Mouse (Mus musculus): ENCODE data around the gene Gpr142. TPM values are rescaled to one million over a fixed set of nuclear protein-coding genes. Genes with fewer than 3 reads are reported as not detected.

Gpr142 gene
- polyA plus RNA-seq (2014; fragmentation: Nextera tagmentation; extraction: Ambion mirVana), result 0.16 TPM in 1 of 2 replicates, not detected in the other

DNA sequence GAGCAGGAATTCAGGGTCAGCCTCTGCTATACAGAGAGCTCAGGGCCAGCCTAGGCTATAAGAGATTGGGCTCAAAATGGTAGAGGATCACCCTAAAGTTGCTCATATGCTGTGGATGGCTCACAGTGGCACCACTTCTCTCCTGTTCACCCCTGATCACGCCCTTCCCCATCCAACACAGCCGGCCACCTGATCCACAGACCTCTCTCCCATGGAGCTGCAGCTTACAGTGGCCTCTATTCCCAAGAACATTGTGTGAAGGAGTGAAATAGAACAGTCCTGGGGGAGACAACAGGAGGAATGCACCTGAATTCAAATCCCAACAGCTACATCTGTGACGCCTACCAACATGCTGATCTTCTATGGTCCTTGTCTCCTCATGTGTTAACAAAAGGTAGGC lies at the start of gene Gpr142:
Gene Gpr142, plus strand, starts transcription at position 301 of the 400 bp plus-strand sequence.
- no peak within 1 kb of the TSS for H3K4me2 ChIP-seq (ENCODE audit: low read length)
- H3K9me3 ChIP-seq (ENCODE audit: control insufficient read depth, low read length), result peaks cover 2% of the 10 kb centered on the region; the same call in 1 of the 2 replicates
- H3K4me3 ChIP-seq (ENCODE audit: low read depth, low read length), result no peak within 1 kb of the TSS
- H3K27ac ChIP-seq (ENCODE audit: low read depth), result no peak within 1 kb of the TSS
- ATAC-seq (replicated peaks; ENCODE audit: low FRiP score, low TSS enrichment, low read depth) (no peak), DNase-seq (ENCODE audit: low spot score) (no peak)
- no peaks in the 10 kb centered on the region for H3K36me3 ChIP-seq (ENCODE audit: control insufficient read depth, insufficient read depth, low read length)
- WGBS, result 95% methylated on average over 3 of the region's 3 CpGs
- peaks cover 18% of the 10 kb centered on the region; the same call in 1 of the 2 replicates for H3K4me1 ChIP-seq (replicated peaks; ENCODE audit: control insufficient read depth, insufficient read depth, low read length)
- H3K9ac ChIP-seq (ENCODE audit: low read length), result no peak within 1 kb of the TSS
- H3K27me3 ChIP-seq (replicated peaks; ENCODE audit: control insufficient read depth, insufficient read depth, low read length), result peaks cover 8% of the 10 kb centered on the region

DNA sequence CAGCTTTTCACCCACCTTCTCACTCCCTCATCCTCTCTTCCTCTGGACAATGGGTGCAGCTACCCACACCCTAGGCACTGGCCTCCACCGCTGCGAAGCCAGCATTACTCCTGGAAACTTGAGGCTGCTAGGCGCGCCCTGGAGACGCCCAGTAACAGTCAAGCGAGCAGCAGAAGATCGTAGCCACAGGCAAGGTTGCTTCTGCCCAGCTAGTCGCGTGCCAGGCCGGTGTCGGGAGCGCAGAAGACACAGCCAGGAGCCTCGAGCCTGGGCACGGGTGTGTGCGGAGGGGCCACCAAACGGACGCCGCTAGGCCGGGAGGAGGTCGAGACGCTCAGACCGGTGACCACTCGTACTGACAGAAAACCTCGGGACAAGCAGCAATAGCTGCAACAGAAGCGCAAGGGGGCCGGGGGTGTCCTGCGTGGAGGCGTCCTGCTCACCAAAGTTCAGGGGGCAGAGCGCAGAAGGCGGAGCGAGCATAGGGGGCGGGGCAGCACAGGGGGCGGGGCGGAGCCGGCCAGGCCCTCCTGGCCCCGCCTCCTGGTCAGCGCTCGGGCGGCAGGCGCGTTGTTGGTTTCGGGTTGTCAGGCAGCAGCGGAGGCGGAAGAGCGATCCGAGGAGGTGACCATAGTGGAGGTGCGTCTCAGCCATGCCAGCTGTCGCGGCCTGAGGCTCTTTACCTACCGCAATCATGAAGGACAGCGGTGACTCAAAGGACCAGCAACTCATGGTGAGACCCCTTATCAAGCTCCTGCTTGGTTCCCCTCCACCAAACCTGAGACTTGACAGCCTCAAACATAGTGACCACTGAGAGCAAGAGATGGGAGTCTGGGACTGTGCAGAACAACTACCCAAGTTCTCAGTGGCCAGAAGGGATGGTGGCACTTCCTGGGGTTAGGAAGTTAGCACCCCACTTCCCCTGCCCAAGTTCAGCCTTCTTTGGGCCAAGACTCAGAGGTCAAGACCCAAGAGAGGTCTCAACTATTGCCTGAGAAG lies 33.6 kb upstream of the Gpr142 start, which contains the start of gene Kif19a:
Gene Kif19a, plus strand, starts transcription at position 569 of the 999 bp plus-strand sequence.
- peak; percentile 68 for ATAC-seq (replicated peaks; ENCODE audit: low FRiP score, low TSS enrichment, low read depth)
- DNase-seq (ENCODE audit: low spot score), result peak; percentile 77
- H3K4me3 ChIP-seq (ENCODE audit: low read depth, low read length), result peak within 1 kb of the TSS; percentile 45
- no peak within 1 kb of the TSS for H3K27ac ChIP-seq (ENCODE audit: low read depth)
- 3% methylated on average over 51 of the region's 51 CpGs for whole genome bisulfite sequencing
- peak within 1 kb of the TSS; percentile 36; the same call in 1 of the 2 replicates for H3K9ac ChIP-seq (ENCODE audit: low read length)
- no peaks in the 10 kb centered on the region for H3K9me3 ChIP-seq (ENCODE audit: control insufficient read depth, low read length)
- no peaks in the 10 kb centered on the region for H3K36me3 ChIP-seq (ENCODE audit: control insufficient read depth, insufficient read depth, low read length)
- H3K27me3 ChIP-seq (replicated peaks; ENCODE audit: control insufficient read depth, insufficient read depth, low read length), result peaks cover 22% of the 10 kb centered on the region
- peaks cover 5% of the 10 kb centered on the region; the same call in 1 of the 2 replicates for H3K4me1 ChIP-seq (replicated peaks; ENCODE audit: control insufficient read depth, insufficient read depth, low read length)
- peak within 1 kb of the TSS; percentile 72 for H3K4me2 ChIP-seq (ENCODE audit: low read length)

DNA sequence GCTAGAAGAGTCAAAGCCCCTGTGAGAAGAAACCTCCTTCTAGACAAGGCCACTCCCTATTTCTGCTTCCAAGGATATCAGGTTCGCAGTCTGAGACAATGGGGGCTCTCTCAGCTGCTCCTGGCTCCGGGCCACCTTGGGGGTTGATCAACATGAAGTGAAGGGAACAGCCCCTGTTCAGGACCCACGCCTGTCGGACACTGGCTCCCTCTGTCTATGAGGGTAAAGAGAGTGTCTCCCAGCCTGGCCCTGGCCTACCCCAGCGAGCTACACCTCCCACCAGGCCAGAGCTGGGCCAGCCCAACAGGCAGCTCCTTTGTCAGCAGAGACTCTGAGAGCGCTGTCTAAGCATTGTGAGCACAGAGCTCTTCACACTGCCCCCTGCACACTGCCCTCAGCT lies 28.8 kb upstream of the Gpr142 start:
- H3K27ac ChIP-seq (ENCODE audit: low read depth), result no peak overlapping the region
- H3K4me1 ChIP-seq (replicated peaks; ENCODE audit: control insufficient read depth, insufficient read depth, low read length), result peaks cover 5% of the 10 kb centered on the region; the same call in 1 of the 2 replicates
- no peak overlapping the region for H3K4me3 ChIP-seq (ENCODE audit: low read depth, low read length)
- peaks cover 17% of the 10 kb centered on the region for H3K27me3 ChIP-seq (replicated peaks; ENCODE audit: control insufficient read depth, insufficient read depth, low read length)
- 67% methylated on average over 6 of the region's 6 CpGs for WGBS
- H3K9me3 ChIP-seq (ENCODE audit: control insufficient read depth, low read length), result no peaks in the 10 kb centered on the region
- no peaks in the 10 kb centered on the region for H3K36me3 ChIP-seq (ENCODE audit: control insufficient read depth, insufficient read depth, low read length)
- H3K4me2 ChIP-seq (ENCODE audit: low read length), result no peak overlapping the region
- ATAC-seq (replicated peaks; ENCODE audit: low FRiP score, low TSS enrichment, low read depth) (no peak), DNase-seq (ENCODE audit: low spot score) (no peak)
- H3K9ac ChIP-seq (ENCODE audit: low read length), result no peak overlapping the region

DNA sequence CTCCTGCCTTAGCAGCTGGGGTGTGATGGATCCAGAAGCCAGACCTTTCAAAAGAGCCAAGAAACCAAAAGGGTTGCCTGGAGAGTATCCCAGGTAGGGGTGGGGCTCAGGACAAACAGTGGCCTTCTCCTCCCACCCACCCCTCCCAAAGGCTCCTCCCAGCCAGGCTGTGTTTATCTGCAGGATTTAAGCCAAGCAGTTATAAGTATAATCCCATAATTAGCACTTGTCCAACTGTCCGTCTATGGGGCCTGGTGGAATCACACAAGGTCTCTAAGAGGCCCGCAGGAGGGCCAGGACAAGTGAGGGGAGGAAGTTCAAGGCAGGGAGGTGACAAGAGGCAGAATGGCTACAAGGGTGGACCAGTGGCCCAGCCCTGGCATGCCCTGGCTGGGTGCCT lies 26.8 kb upstream of the Gpr142 start:
- Histone ChIP-seq H3K27me3 (replicated peaks; ENCODE audit: control insufficient read depth, insufficient read depth, low read length) (peaks cover 6% of the 10 kb centered on the region; the same call in 1 of the 2 replicates), H3K4me3 (ENCODE audit: low read depth, low read length) (no peak overlapping the region), H3K36me3 (ENCODE audit: control insufficient read depth, insufficient read depth, low read length) (no peaks in the 10 kb centered on the region), H3K4me2 (ENCODE audit: low read length) (no peak overlapping the region), H3K9ac (ENCODE audit: low read length) (no peak overlapping the region), H3K9me3 (ENCODE audit: control insufficient read depth, low read length) (no peaks in the 10 kb centered on the region), H3K27ac (ENCODE audit: low read depth) (no peak overlapping the region), H3K4me1 (replicated peaks; ENCODE audit: control insufficient read depth, insufficient read depth, low read length) (no peaks in the 10 kb centered on the region)
- ATAC-seq (replicated peaks; ENCODE audit: low FRiP score, low TSS enrichment, low read depth) (no peak), DNase-seq (ENCODE audit: low spot score) (no peak)
- 65% methylated on average over 2 of the region's 2 CpGs for WGBS

DNA sequence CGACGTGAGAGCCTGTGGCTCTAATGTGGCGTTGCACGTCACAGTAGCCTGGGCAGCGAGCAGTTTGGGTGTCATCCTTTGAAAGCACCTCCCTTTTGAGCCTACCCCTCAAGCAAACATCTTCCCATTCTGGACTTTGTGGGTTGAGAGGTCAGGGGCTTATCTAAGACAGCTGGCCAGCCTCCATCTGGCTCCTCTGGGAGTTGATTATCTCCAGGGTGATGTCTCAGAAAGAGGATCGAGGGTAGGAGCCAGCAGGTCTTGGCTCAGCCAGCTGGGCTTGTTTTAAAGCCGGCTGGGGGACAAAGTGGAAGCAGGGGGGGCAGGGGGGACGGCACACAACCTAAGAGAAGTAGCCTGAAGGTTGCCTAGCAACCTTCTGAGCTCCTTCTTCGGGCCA lies 18.6 kb upstream of the Gpr142 start:
- H3K4me2 ChIP-seq (ENCODE audit: low read length), result no peak overlapping the region
- DNase-seq (ENCODE audit: low spot score) (no peak), ATAC-seq (replicated peaks; ENCODE audit: low FRiP score, low TSS enrichment, low read depth) (no peak)
- H3K27me3 ChIP-seq (replicated peaks; ENCODE audit: control insufficient read depth, insufficient read depth, low read length), result peaks cover 10% of the 10 kb centered on the region
- no peaks in the 10 kb centered on the region for H3K9me3 ChIP-seq (ENCODE audit: control insufficient read depth, low read length)
- H3K4me3 ChIP-seq (ENCODE audit: low read depth, low read length), result no peak overlapping the region
- H3K4me1 ChIP-seq (replicated peaks; ENCODE audit: control insufficient read depth, insufficient read depth, low read length), result 0 out of 2 replicates have a peak, but pooled peaks cover 4% of the 10 kb centered on the region
- WGBS, result 45% methylated on average over 9 of the region's 9 CpGs
- H3K9ac ChIP-seq (ENCODE audit: low read length), result no peak overlapping the region
- no peaks in the 10 kb centered on the region for H3K36me3 ChIP-seq (ENCODE audit: control insufficient read depth, insufficient read depth, low read length)
- H3K27ac ChIP-seq (ENCODE audit: low read depth), result no peak overlapping the region

DNA sequence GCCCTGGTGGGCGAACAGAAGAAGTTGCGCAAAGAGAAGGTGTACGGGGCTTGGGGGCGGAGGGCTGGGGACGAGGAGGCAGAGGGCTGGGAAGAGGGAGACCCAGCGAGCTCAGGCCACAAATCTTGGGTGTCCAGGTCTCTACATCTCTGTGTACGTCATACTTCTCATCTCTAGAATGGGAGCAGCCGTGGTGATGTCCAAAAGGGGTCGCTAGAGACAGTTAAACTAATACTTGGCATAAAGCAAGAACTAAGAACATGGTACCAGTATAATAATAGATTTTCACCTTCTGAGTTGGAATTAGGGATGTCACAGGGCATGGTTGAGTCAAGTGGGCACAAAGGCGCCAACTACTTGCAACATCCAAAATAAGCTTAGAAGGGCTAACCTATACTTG lies 12.8 kb upstream of the Gpr142 start:
- Histone ChIP-seq H3K4me2 (ENCODE audit: low read length) (peak overlapping the region; percentile 49), H3K27ac (ENCODE audit: low read depth) (no peak overlapping the region), H3K4me1 (replicated peaks; ENCODE audit: control insufficient read depth, insufficient read depth, low read length) (no peaks in the 10 kb centered on the region; the same call in 1 of the 2 replicates), H3K27me3 (replicated peaks; ENCODE audit: control insufficient read depth, insufficient read depth, low read length) (peaks cover 65% of the 10 kb centered on the region), H3K9me3 (ENCODE audit: control insufficient read depth, low read length) (no peaks in the 10 kb centered on the region), H3K9ac (ENCODE audit: low read length) (no peak overlapping the region), H3K36me3 (ENCODE audit: control insufficient read depth, insufficient read depth, low read length) (no peaks in the 10 kb centered on the region), H3K4me3 (ENCODE audit: low read depth, low read length) (peak overlapping the region; percentile 21)
- DNase-seq (ENCODE audit: low spot score), result no peak
- WGBS, result 50% methylated on average over 10 of the region's 10 CpGs
- no peak for ATAC-seq (replicated peaks; ENCODE audit: low FRiP score, low TSS enrichment, low read depth)

DNA sequence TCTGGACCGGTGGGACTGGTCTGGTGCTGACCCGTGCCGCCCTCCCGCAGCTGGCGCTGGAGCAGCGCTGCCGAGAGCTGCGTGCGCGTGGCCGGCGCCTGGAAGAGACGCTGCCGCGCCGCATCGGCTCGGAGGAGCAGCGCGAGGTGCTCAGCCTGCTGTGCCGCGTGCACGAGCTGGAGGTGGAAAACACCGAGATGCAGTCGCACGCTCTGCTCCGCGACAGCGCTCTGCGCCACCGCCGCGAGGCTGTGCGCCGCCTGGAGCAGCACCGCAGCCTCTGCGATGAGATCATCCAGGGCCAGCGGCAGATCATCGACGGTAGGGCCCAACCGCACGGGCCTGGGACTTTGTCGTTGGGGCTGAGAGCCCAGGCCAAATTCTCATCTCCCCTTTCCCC lies 12.4 kb upstream of the Gpr142 start:
- H3K4me3 ChIP-seq (ENCODE audit: low read depth, low read length), result peak overlapping the region; percentile 21
- no peaks in the 10 kb centered on the region for H3K9me3 ChIP-seq (ENCODE audit: control insufficient read depth, low read length)
- peaks cover 68% of the 10 kb centered on the region for H3K27me3 ChIP-seq (replicated peaks; ENCODE audit: control insufficient read depth, insufficient read depth, low read length)
- H3K27ac ChIP-seq (ENCODE audit: low read depth), result no peak overlapping the region
- under 1% methylated on average over 43 of the region's 43 CpGs for WGBS
- DNase-seq (ENCODE audit: low spot score), result peak; percentile 62
- H3K36me3 ChIP-seq (ENCODE audit: control insufficient read depth, insufficient read depth, low read length), result no peaks in the 10 kb centered on the region
- ATAC-seq (replicated peaks; ENCODE audit: low FRiP score, low TSS enrichment, low read depth), result 0 out of 2 replicates have a peak, but pooled peaks have one; percentile 11
- peak overlapping the region; percentile 49 for H3K4me2 ChIP-seq (ENCODE audit: low read length)
- peaks cover 1% of the 10 kb centered on the region; the same call in 1 of the 2 replicates for H3K4me1 ChIP-seq (replicated peaks; ENCODE audit: control insufficient read depth, insufficient read depth, low read length)
- H3K9ac ChIP-seq (ENCODE audit: low read length), result no peak overlapping the region

DNA sequence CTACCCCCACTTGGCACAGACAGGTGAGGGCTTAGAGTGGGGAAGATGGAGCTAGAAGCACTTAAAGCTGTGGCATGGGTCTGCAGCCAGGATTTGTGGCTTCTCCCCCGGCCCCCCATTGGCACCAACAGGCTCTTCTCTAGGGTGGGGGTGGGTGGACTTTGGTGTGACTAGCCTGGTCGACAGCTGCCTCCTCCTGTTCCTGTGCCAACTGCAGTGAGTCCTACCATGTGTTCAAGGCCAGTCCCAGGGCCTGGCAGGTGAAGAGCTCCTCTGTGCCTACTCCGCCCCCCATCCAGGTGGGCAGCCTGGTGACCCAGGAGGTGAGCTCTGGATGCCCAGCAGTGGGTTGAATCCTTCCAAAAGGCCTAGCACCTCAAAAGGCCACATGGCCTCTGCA lies 11.1 kb upstream of the Gpr142 start:
- peaks cover 13% of the 10 kb centered on the region for H3K4me1 ChIP-seq (replicated peaks; ENCODE audit: control insufficient read depth, insufficient read depth, low read length)
- H3K9me3 ChIP-seq (ENCODE audit: control insufficient read depth, low read length), result no peaks in the 10 kb centered on the region
- no peak overlapping the region for H3K4me2 ChIP-seq (ENCODE audit: low read length)
- ATAC-seq (replicated peaks; ENCODE audit: low FRiP score, low TSS enrichment, low read depth) (no peak), DNase-seq (ENCODE audit: low spot score) (no peak)
- H3K27ac ChIP-seq (ENCODE audit: low read depth), result no peak overlapping the region
- H3K9ac ChIP-seq (ENCODE audit: low read length), result no peak overlapping the region
- no peaks in the 10 kb centered on the region for H3K36me3 ChIP-seq (ENCODE audit: control insufficient read depth, insufficient read depth, low read length)
- 73% methylated on average over 3 of the region's 3 CpGs for WGBS
- H3K4me3 ChIP-seq (ENCODE audit: low read depth, low read length), result no peak overlapping the region
- H3K27me3 ChIP-seq (replicated peaks; ENCODE audit: control insufficient read depth, insufficient read depth, low read length), result peaks cover 80% of the 10 kb centered on the region

Data from intestine, embryonic 14.5 days (tissue).